Mouse (Mus musculus): Measurements from ENCODE around the gene Parva. TPM values are rescaled to one million over a fixed set of nuclear protein-coding genes. Genes with fewer than 3 reads are reported as not detected.

The Parva gene
- polyA plus RNA-seq, 1 experiment from 2014 or later, result 108 TPM

DNA sequence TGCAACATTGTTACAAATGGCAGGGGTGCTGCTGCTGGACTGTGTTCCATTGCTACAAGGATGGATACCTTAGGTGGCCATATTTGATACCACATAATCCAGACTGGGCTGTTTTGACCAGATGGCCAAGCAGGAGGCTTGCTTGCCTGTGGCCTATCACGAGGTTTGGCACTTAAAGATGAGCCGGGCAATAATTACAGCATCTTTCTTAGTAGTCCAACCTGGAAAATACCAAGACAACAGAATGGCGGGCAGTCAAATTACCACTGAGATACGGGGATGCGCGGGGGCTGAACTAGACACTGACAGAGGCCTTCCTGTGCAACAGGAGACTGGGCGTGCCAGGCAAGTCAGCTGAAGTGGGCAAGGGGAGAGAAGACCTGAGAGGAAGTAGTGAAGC, 55.3 kb downstream of the Parva start:
- no peak overlapping the region for H3K4me2 ChIP-seq (replicated peaks)
- no peaks in the 10 kb centered on the region for H3K27me3 ChIP-seq
- peaks cover 43% of the 10 kb centered on the region for H3K4me1 ChIP-seq
- 0 out of 2 replicates have a peak, but pooled peaks cover 3% of the 10 kb centered on the region for H3K36me3 ChIP-seq
- no peak overlapping the region for H3K9ac ChIP-seq
- ATAC-seq (ENCODE audit: low FRiP score, low read depth), result no peak
- no peak overlapping the region for H3K4me3 ChIP-seq
- no peak overlapping the region for H3K27ac ChIP-seq
- H3K9me3 ChIP-seq, result no peaks in the 10 kb centered on the region
- 85% methylated on average over 7 of the region's 7 CpGs for WGBS

DNA sequence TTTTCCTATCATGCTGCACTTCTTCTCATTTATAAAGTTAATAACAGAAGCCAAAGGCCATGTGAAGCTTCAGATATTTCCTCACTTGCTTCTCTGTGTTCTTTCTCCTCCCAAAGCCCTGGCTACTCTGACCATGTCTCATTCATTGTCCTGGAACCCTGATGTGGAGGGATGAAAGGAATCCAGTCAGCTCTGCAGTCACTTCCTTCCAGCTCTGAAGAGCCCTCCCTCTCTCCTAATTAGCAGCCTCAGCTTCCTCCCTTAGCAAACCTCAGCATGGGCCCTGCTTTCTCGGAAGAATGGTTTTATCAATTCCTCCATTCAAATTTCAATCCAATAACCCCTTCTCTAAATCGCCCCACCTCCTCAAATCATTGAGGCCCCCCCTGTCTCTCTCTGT, 56.1 kb downstream of the Parva start:
- H3K4me1 ChIP-seq, result peaks cover 44% of the 10 kb centered on the region
- H3K27ac ChIP-seq, result peak overlapping the region; percentile 61; the same call in 1 of the 2 replicates
- ATAC-seq (ENCODE audit: low FRiP score, low read depth), result no peak
- no peak overlapping the region for H3K9ac ChIP-seq
- H3K27me3 ChIP-seq, result no peaks in the 10 kb centered on the region
- no peaks in the 10 kb centered on the region for H3K9me3 ChIP-seq
- H3K36me3 ChIP-seq, result 0 out of 2 replicates have a peak, but pooled peaks cover 3% of the 10 kb centered on the region
- WGBS, result 24% methylated on average over 2 of the region's 2 CpGs
- no peak overlapping the region for H3K4me3 ChIP-seq
- no peak overlapping the region for H3K4me2 ChIP-seq (replicated peaks)

DNA sequence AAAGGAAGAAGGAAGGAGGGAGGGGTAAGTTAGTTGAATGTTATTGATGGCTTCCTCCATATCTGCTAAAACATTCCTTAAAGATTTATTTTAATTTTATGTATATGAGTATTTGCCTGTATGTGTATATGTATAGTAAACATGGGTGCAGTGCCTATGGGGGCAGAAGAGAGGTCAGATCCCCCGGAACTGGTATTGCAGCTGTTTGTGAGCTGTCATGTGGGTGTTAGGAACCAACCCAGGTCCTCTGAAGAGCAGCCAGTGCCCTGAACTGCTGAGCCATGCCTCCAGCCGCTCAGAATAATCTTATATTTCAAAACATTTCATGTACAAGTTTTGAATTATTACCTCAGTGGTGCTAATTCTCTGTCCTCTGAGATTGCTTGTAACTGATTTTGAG, 63.5 kb downstream of the Parva start:
- ATAC-seq (ENCODE audit: low FRiP score, low read depth), result no peak
- H3K9ac ChIP-seq, result no peak overlapping the region
- H3K36me3 ChIP-seq, result 0 out of 2 replicates have a peak, but pooled peaks cover 3% of the 10 kb centered on the region
- H3K27ac ChIP-seq, result no peak overlapping the region
- no peaks in the 10 kb centered on the region for H3K9me3 ChIP-seq
- no peak overlapping the region for H3K4me2 ChIP-seq (replicated peaks)
- 57% methylated on average over 2 of the region's 2 CpGs for WGBS
- H3K4me3 ChIP-seq, result no peak overlapping the region
- H3K4me1 ChIP-seq, result peaks cover 32% of the 10 kb centered on the region
- no peaks in the 10 kb centered on the region for H3K27me3 ChIP-seq

DNA sequence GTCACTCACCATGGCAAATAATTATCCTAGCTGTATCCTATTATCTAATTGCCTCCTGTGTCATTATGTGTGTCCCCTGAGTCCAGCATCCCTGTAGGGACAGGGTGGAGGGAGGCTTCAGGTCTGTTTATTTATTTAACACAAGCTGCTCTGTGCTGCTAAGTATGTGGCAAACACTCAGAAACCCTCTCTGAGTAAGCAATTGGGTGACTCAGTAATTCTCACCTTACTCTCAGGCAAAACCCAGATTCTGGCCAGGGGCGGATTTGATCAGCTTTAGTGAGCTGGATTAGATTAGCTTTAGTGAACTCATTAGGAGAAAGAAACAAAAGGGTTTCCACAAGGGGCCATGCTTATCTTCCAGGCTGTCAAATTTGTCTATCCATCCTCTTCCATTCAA, 64.4 kb downstream of the Parva start:
- WGBS, result 61% methylated on average over 1 of the region's 1 CpGs
- H3K4me1 ChIP-seq, result peaks cover 41% of the 10 kb centered on the region
- H3K27ac ChIP-seq, result no peak overlapping the region
- H3K27me3 ChIP-seq, result no peaks in the 10 kb centered on the region
- no peak overlapping the region for H3K4me3 ChIP-seq
- no peak overlapping the region for H3K4me2 ChIP-seq (replicated peaks)
- no peaks in the 10 kb centered on the region for H3K36me3 ChIP-seq
- H3K9me3 ChIP-seq, result no peaks in the 10 kb centered on the region
- ATAC-seq (ENCODE audit: low FRiP score, low read depth), result no peak
- H3K9ac ChIP-seq, result no peak overlapping the region

DNA sequence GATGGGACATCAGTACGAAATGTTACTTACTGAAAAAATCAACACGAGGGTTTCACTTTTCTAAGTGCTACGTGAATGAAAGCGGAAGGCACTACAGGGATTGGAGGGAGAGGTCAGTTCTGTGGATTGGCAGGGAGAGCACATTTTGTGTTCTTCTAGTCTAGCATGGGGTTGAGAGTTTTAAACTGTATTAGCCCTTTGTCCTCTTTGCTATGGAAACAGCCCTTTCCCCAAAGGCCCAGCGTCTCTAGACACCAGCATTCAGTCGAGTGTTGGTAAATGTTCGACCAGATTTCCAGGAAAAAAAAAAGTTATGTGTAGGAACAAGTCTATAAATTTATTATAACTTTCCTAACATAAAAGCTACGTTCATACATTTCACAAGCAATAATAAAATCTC, 68.6 kb downstream of the Parva start:
- 0 out of 2 replicates have a peak overlapping the region, but pooled peaks have one; percentile 7 for H3K4me2 ChIP-seq (replicated peaks)
- ATAC-seq (ENCODE audit: low FRiP score, low read depth), result no peak
- no peaks in the 10 kb centered on the region for H3K36me3 ChIP-seq
- 0 out of 2 replicates have a peak overlapping the region, but pooled peaks have one; percentile 5 for H3K9ac ChIP-seq
- no peaks in the 10 kb centered on the region for H3K27me3 ChIP-seq
- peaks cover 67% of the 10 kb centered on the region for H3K4me1 ChIP-seq
- WGBS, result 53% methylated on average over 8 of the region's 8 CpGs
- 0 out of 2 replicates have a peak overlapping the region, but pooled peaks have one; percentile 39 for H3K27ac ChIP-seq
- H3K9me3 ChIP-seq, result no peaks in the 10 kb centered on the region
- no peak overlapping the region for H3K4me3 ChIP-seq

DNA sequence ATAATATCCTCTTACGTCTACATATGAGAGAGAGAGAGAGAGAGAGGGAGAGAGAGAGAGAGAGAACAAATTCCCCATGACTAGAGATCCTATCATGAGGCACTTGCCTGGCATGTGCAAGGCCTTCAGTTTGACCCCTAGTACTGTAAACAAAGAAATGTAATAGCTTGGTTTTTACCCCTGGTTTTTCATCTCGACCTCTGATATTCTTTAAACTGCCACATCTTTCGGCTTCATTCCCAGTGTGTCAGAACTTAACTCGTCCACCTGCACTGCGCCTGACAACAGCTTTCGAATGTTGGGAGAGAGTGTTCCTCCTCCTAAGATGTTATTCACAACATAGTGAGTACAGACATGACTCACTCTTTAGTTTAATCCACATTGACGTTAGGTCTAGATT, 69.6 kb downstream of the Parva start:
- Histone ChIP-seq H3K4me3 (no peak overlapping the region), H3K27ac (no peak overlapping the region), H3K9ac (no peak overlapping the region), H3K4me1 (peaks cover 70% of the 10 kb centered on the region), H3K4me2 (replicated peaks) (no peak overlapping the region), H3K27me3 (no peaks in the 10 kb centered on the region), H3K9me3 (no peaks in the 10 kb centered on the region), H3K36me3 (no peaks in the 10 kb centered on the region)
- 73% methylated on average over 7 of the region's 7 CpGs for WGBS
- ATAC-seq (ENCODE audit: low FRiP score, low read depth), result no peak

DNA sequence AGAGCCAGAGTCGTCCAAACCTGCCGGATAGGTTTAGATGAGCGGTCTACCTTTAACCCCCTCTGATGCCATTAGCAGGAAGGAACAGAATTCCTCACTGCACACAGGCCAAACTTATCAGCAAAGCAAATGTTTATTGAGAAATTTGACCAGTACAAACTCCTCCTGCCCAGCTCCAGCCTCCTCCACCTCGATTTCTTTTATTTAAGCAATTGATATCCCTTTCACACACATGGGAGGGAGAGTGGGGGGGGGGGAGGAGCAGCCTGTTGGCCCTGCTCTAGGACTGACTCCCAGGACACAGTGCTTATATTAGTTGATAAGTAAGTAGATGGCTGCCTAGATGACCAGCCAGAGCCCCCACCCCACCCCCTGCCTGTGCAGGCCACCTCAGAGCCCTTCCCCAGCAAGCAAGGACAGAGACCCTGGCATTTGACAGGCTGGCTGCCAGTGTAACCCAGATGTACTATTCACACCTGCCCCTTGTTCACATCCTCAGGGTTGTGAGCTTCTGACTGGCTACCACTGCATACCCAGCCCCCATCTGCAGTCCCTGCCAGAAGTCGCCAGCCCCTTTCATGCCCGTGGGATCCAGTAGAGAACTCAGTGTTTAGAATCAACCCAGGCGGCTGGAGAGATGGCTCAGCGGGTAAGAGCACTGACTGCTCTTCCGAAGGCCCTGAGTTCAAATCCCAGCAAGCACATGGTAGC, 71.4 kb downstream of the Parva start:
- Histone ChIP-seq H3K27ac (peak overlapping the region; percentile 76; the same call in 1 of the 2 replicates), H3K9ac (no peak overlapping the region), H3K27me3 (no peaks in the 10 kb centered on the region), H3K4me1 (peaks cover 88% of the 10 kb centered on the region), H3K4me2 (replicated peaks) (peak overlapping the region; percentile 38), H3K9me3 (no peaks in the 10 kb centered on the region), H3K36me3 (no peaks in the 10 kb centered on the region), H3K4me3 (no peak overlapping the region)
- ATAC-seq (ENCODE audit: low FRiP score, low read depth), result no peak
- WGBS, result 46% methylated on average over 9 of the region's 9 CpGs

DNA sequence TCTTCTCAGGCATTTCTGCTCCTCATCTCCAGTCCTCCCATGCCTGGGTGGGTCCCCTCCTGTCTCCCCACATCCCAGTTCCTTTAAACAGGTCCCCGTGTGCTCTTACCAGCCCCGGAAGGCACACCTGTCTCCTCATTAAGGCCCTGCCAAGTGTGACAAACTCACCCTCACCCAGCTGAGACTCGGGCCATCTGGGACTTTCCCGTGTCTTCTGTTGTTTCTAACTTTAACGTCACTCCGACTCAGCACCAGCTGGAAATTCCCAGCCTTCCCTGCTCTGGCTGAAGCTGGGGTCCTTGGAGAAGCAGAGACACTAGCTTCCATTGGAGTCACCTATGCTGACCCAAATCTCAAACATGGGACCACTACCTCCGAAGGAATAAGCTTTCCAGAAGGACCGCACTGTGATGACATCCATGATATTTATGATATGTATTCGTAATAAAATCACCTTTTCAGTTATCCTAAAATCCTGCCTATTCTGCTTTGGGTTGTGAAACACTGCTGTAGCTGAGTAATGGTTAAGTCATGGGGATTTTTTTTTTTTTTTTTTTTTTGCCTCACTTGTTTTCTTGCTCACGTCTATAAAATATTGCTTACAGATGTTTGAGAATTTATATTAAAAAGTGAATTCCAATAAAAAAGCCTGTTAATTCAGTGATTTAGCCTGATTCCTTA, 72.3 kb downstream of the Parva start:
- no peaks in the 10 kb centered on the region for H3K9me3 ChIP-seq
- H3K4me1 ChIP-seq, result peaks cover 90% of the 10 kb centered on the region
- 16% methylated on average over 10 of the region's 10 CpGs for whole genome bisulfite sequencing
- H3K27ac ChIP-seq, result peak overlapping the region; percentile 76
- H3K4me2 ChIP-seq (replicated peaks), result peak overlapping the region; percentile 44
- H3K9ac ChIP-seq, result no peak overlapping the region
- H3K36me3 ChIP-seq, result no peaks in the 10 kb centered on the region
- no peak overlapping the region for H3K4me3 ChIP-seq
- 0 out of 2 replicates have a peak, but pooled peaks have one; percentile 4 for ATAC-seq (ENCODE audit: low FRiP score, low read depth)
- H3K27me3 ChIP-seq, result no peaks in the 10 kb centered on the region

DNA sequence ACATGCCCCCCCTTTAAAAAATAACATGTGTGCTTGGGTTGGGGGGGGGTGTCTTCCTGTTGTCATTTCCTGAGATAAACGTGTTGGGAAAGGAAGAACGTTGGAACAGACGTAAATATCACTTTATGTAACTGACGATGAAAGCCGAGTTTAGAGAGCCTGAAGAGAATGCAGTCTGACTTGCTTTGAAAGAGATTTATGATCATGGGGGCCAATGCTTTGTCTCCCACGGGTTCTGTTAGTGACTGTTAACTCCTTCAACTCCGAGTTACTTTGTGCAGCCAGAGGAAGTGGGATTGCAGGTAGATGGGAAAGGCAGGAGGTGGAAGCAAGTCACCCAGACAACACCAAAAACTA, 72.8 kb downstream of the Parva start:
- Histone ChIP-seq H3K9ac (no peak overlapping the region), H3K4me1 (peaks cover 90% of the 10 kb centered on the region), H3K27me3 (no peaks in the 10 kb centered on the region), H3K36me3 (no peaks in the 10 kb centered on the region), H3K4me3 (no peak overlapping the region), H3K27ac (no peak overlapping the region; the same call in 1 of the 2 replicates), H3K9me3 (no peaks in the 10 kb centered on the region), H3K4me2 (replicated peaks) (peak overlapping the region; percentile 44)
- ATAC-seq (ENCODE audit: low FRiP score, low read depth), result no peak
- WGBS, result 5% methylated on average over 7 of the region's 7 CpGs

DNA sequence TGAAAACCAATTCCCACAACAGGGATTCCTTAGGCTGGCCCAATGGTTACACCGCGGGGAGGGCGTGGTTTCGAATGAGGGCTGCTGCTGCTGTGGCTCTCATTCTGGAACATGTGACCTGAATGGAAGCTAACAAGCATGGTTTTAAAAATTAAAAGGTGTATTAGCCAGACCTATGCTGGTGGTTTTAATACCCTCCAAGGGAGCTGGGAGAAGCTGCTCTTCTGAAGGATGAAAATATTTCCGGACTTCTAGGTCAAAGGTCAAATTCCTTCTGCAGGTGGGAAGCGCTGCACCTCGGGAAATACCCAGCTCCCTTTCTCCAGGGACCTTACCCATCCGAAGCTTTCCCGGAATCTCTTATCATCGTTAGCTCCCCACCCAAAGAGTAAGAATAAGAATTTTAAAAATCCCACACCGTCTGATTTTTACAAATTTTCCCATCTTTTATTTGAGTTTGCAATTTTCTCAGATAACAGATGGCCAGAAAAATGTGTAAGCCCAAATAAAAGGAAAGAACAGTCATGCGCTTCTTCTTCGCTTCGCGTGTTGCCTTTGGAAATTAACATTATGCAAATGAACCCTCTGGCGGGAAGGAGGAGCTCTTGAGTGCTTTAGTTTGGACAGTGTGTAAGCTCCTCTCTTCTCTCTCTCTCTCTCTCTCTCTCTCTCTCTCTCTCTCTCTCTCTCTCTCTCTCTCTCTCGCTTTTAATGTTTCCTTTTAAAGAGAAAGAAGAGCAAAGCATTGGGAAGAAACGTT, 74.9 kb downstream of the Parva start:
- no peak for ATAC-seq (ENCODE audit: low FRiP score, low read depth)
- Histone ChIP-seq H3K27ac (no peak overlapping the region), H3K4me2 (replicated peaks) (peak overlapping the region; percentile 36)

DNA sequence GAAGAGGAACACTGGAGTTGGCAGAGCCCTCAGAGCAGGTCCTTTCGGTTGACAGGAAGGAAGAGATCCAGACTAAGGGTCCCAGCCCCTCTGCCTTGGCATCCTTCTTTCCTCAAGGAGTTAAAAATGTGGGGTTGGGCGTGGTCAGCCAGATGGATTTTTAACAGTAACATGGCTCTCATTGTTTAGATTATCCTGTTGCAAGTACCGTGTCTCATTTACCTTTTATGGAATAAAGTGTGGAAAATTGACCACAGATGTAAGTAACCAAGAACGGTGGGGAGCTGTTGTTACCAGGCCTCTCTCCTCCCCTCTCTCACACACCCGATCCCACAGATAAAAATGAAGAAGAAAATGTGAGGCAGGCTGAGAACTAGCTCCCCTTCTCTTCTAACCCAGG, 75.5 kb downstream of the Parva start:
- peaks cover 8% of the 10 kb centered on the region for H3K27me3 ChIP-seq
- peaks cover 77% of the 10 kb centered on the region for H3K4me1 ChIP-seq
- no peaks in the 10 kb centered on the region for H3K9me3 ChIP-seq
- peak overlapping the region; percentile 36 for H3K4me2 ChIP-seq (replicated peaks)
- ATAC-seq (ENCODE audit: low FRiP score, low read depth), result peak; percentile 10; the same call in 1 of the 2 replicates
- peak overlapping the region; percentile 71 for H3K27ac ChIP-seq
- no peaks in the 10 kb centered on the region for H3K36me3 ChIP-seq
- no peak overlapping the region for H3K4me3 ChIP-seq
- 0 out of 2 replicates have a peak overlapping the region, but pooled peaks have one; percentile 36 for H3K9ac ChIP-seq
- WGBS, result 14% methylated on average over 5 of the region's 5 CpGs

More for the DNA sequence above, 74.9 kb downstream of the Parva start:
- 27% methylated on average over 18 of the region's 18 CpGs for WGBS
- Histone ChIP-seq H3K36me3 (no peaks in the 10 kb centered on the region), H3K4me3 (no peak overlapping the region), H3K9ac (no peak overlapping the region), H3K4me1 (peaks cover 81% of the 10 kb centered on the region), H3K27me3 (peaks cover 3% of the 10 kb centered on the region; the same call in 1 of the 2 replicates), H3K9me3 (no peaks in the 10 kb centered on the region)

DNA sequence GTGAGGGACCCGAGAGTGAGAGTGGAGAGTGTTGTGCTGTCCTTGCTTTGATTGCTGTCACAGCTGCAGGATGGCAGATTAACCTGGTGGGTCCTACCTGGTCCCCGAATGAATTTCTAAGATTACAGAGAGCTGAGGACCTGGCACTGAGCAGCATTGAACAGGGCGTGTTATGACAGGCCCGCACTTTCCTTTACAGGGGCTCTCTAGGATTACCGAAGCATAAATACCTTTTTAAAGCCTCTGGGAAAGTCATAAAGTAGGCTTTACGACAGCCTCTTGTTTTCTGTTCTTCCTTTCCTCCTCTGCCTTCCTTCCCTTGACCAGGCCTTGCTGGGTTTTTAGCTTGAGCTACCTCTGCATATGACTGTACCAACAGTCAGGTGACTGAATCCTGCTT, 76.1 kb downstream of the Parva start:
- no peak overlapping the region for H3K4me3 ChIP-seq
- H3K9me3 ChIP-seq, result no peaks in the 10 kb centered on the region
- peak overlapping the region; percentile 71 for H3K27ac ChIP-seq
- peak; percentile 21; the same call in 1 of the 2 replicates for ATAC-seq (ENCODE audit: low FRiP score, low read depth)
- 7% methylated on average over 6 of the region's 6 CpGs for WGBS
- H3K27me3 ChIP-seq, result peaks cover 12% of the 10 kb centered on the region
- H3K36me3 ChIP-seq, result no peaks in the 10 kb centered on the region
- H3K4me1 ChIP-seq, result peaks cover 75% of the 10 kb centered on the region
- peak overlapping the region; percentile 36 for H3K4me2 ChIP-seq (replicated peaks)
- H3K9ac ChIP-seq, result 0 out of 2 replicates have a peak overlapping the region, but pooled peaks have one; percentile 36

Data from limb, embryonic 13.5 days (tissue).